Mouse (Mus musculus) midbrain, embryonic 16.5 days (tissue): ENCODE results near the gene Rab38. TPM values are rescaled to one million over a fixed set of nuclear protein-coding genes. Genes with fewer than 3 reads are reported as not detected.
A peak's percentile ranks its signal among the peaks of the same experiment; 100 is the strongest.

ENCODE experiments used
- ATAC-seq: fragments of 200-750 bp; cut with Nextera tagmentation; 2 replicates; pipeline ENCODE4 v1.8.0; 2017; ENCODE audit warnings: moderate TSS enrichment
- H3K27ac ChIP-seq: fragments of 300-500 bp; sonication (generic); 2 replicates; pipeline ENCODE4 v1.5.1; 2014; ENCODE audit warnings: mild to moderate bottlenecking, low read length, mixed read lengths
- H3K27me3 ChIP-seq: fragments of 300-500 bp; sonication (generic); 2 replicates; pipeline ENCODE4 v1.6.1; 2014; ENCODE audit warnings: low read depth, low read length, mixed read lengths; ENCODE audit not compliant: control insufficient read depth, insufficient read depth
- H3K36me3 ChIP-seq: fragments of 300-500 bp; sonication (generic); 2 replicates; pipeline ENCODE4 v1.6.1; 2014; ENCODE audit warnings: mild to moderate bottlenecking, low read length, moderate library complexity, mixed read lengths; ENCODE audit not compliant: control insufficient read depth, insufficient read depth
- H3K4me1 ChIP-seq: fragments of 300-500 bp; sonication (generic); 2 replicates; pipeline ENCODE4 v1.6.1; 2014; ENCODE audit warnings: mild to moderate bottlenecking, low read length, mixed read lengths; ENCODE audit not compliant: control insufficient read depth, insufficient read depth
- H3K4me2 ChIP-seq: fragments of 300-500 bp; sonication (generic); 2 replicates; pipeline ENCODE4 v1.6.1; 2014; ENCODE audit warnings: mild to moderate bottlenecking, low read length, mixed read lengths
- H3K4me3 ChIP-seq: fragments of 300-500 bp; sonication (generic); 2 replicates; pipeline ENCODE4 v1.5.1; 2014; ENCODE audit warnings: low read depth, mild to moderate bottlenecking, low read length, moderate library complexity, mixed read lengths
- H3K9ac ChIP-seq: fragments of 300-500 bp; sonication (generic); 2 replicates; pipeline ENCODE4 v1.6.1; 2014; ENCODE audit warnings: low read depth, low read length, mixed read lengths
- H3K9me3 ChIP-seq: fragments of 300-500 bp; sonication (generic); replicated peaks from 2 replicates; pipeline ENCODE4 v1.6.1; 2014; ENCODE audit warnings: mild to moderate bottlenecking, low read length, mixed read lengths; ENCODE audit not compliant: control insufficient read depth, poor library complexity, severe bottlenecking
- WGBS: fragments of 180-500 bp; shearing (Covaris S2); extraction: QIAGEN DNeasy Blood & Tissue Kit; methylation state at CpG from one replicate; pipeline ENCODE4 v1.1.7; 2014; 5-methylcytosine and 5-hydroxymethylcytosine counted together
- polyA plus RNA-seq: library from polyadenylated mRNA; unstranded; fragments of >200 nt; fragmentation: Nextera tagmentation; extraction: Ambion mirVana; gene quantifications from 2 replicates; pipeline ENCODE4 v1.2.1, GENCODE M21; 2015

Rab38 gene
- polyA plus RNA-seq, 1 experiment from 2014 or later: 1.1 TPM

DNA sequence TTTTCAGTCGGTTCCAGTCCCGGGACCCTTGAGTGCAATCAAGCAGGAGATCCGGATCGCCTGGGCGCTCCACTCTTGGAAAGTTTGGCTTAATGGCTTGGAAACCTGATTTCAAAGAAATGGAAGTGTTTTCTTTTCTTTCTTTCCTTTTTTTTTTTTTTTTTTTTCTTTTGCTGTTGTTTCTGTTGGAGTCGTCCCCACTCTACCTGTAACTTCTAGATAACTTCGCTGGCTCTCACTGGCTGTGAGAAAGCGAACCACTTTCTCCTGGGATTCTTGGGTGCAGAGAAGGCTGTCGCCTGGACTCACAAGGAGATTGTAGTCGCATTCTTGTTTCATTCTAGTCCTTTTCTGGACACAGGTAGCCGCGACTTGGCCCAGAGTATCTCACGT, 615 bp downstream of the Rab38 start:
- peak overlapping the region; percentile 44 for H3K4me3 ChIP-seq
- peak overlapping the region; percentile 86 for H3K4me2 ChIP-seq
- no peak overlapping the region for H3K9ac ChIP-seq
- no peaks in the 10 kb centered on the region for H3K27me3 ChIP-seq
- whole genome bisulfite sequencing: 9% methylated on average over 13 of the region's 13 CpGs
- H3K36me3 ChIP-seq: no peaks in the 10 kb centered on the region
- no peak overlapping the region for H3K27ac ChIP-seq
- no peaks in the 10 kb centered on the region for H3K4me1 ChIP-seq
- ATAC-seq: no peak
- H3K9me3 ChIP-seq: no peaks in the 10 kb centered on the region

DNA sequence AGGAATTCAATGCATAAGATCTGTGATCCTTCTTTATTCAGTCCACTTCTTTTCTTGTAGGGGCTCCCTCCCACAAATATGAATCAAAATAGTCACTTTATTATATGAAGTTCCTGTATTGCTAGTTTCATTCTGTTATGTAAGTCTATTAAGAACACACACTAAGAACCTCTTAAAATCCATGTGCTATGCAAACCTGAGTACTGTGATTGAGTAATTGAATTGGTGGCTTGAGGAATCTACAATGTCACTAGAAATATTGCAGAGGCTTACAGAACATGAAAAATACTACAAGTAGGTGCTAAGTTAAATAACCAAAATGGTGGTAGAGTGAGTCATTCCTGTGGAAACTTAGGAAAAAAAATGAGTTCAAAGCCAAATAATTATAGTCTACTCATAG, 10.2 kb downstream of the Rab38 start:
- Histone ChIP-seq H3K4me1 (no peaks in the 10 kb centered on the region), H3K4me2 (no peak overlapping the region), H3K4me3 (no peak overlapping the region), H3K9ac (no peak overlapping the region), H3K36me3 (no peaks in the 10 kb centered on the region), H3K27me3 (no peaks in the 10 kb centered on the region), H3K9me3 (0 out of 2 replicates have a peak, but pooled peaks cover 2% of the 10 kb centered on the region), H3K27ac (no peak overlapping the region)
- no peak for ATAC-seq

DNA sequence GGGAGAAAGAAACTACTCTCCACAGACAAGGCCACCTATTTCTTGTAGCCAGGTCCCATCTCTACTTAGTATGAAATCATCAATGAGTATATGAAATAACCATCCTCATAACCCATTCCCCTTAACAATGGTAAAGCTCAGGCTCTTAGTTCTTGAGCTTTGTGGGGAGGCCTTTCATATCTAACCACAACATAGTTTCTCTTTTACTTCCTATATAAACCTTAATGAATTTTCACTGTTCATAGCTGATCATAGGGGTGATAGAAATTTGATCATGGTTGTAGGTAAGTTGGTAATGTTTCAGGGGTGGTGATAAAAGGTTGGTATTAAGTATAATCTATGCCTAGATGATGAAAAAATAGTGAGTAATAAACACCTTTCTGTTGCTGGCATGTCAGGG, 12.6 kb downstream of the Rab38 start:
- H3K4me3 ChIP-seq: no peak overlapping the region
- no peak overlapping the region for H3K27ac ChIP-seq
- H3K9me3 ChIP-seq: no peaks in the 10 kb centered on the region
- H3K4me2 ChIP-seq: no peak overlapping the region
- H3K9ac ChIP-seq: no peak overlapping the region
- H3K27me3 ChIP-seq: no peaks in the 10 kb centered on the region
- no peaks in the 10 kb centered on the region for H3K36me3 ChIP-seq
- no peak for ATAC-seq
- no peaks in the 10 kb centered on the region for H3K4me1 ChIP-seq

DNA sequence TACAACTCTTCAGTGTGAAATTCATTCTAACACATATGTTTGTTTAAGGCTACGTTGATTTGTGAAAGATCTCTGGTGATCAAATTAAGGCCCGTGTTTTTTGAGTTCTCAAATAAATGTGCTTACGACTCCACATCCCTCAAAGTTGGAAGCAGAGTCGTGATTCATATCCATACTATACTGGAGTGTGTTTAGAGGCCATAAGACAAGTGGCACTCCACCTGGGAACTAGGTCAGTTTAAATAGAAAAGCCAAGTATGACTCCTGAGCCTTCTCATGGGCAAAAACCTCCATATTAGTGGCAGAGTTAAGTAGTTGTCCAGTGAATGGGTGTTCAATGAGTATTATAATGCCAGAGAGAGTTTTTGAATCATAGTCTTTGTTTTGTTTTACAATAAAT, 13.4 kb downstream of the Rab38 start:
- Histone ChIP-seq H3K27ac (no peak overlapping the region), H3K36me3 (no peaks in the 10 kb centered on the region), H3K27me3 (no peaks in the 10 kb centered on the region), H3K4me3 (no peak overlapping the region), H3K9ac (no peak overlapping the region), H3K9me3 (no peaks in the 10 kb centered on the region), H3K4me2 (no peak overlapping the region), H3K4me1 (no peaks in the 10 kb centered on the region)
- ATAC-seq: no peak
- 84% methylated on average over 4 of the region's 4 CpGs for WGBS

DNA sequence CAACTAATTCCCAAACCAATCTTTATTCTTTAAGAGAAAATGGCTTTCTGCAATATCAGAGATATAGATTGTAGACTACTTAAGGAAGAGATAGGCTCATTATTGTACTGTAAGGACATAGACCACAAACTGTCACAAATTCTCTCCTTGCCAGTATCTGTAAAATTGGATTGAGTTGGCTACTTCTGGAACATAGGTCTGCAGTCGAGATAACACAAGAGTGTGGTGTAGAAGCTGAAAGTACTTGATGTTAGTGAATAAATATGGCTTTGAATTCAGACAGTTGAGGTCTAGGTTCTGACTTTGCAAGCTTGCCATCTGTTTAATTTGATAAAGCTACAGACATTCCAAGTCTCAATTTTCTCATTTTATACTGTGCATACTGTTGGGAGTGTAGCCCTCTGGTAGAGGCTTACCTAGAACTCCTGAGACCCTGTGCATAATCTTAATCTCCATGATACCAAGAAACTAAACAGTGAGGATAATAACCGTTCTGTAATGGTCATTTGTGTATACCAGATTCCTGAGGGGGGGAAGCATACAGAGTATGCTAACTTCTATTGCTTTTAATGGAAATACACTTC, 15.3 kb downstream of the Rab38 start:
- Histone ChIP-seq H3K27me3 (no peaks in the 10 kb centered on the region), H3K4me2 (no peak overlapping the region), H3K36me3 (no peaks in the 10 kb centered on the region), H3K27ac (no peak overlapping the region), H3K4me3 (no peak overlapping the region), H3K9me3 (no peaks in the 10 kb centered on the region), H3K9ac (no peak overlapping the region), H3K4me1 (no peaks in the 10 kb centered on the region)
- ATAC-seq: no peak
- WGBS: 85% methylated on average over 2 of the region's 2 CpGs

DNA sequence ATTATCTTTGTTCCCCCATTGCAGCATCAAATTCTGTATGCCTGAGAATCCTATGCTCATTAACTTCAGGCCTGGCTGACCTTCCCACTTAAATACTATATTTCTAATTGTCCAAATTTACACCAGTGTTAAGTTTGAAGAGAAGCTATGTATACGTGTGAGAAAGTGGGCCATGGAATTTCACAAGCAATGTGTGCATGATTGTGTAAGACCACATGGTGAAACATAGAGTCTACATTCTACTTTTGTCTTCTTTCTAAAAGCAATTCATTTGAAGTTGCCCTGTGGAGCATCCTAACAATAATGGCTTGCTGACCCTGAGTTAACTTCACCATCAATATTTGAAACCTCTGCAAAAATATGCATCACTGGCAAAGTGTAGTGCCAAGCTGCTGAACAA, 23.2 kb downstream of the Rab38 start:
- no peak for ATAC-seq
- H3K4me2 ChIP-seq: no peak overlapping the region
- 80% methylated on average over 1 of the region's 1 CpGs for WGBS
- no peak overlapping the region for H3K9ac ChIP-seq
- no peaks in the 10 kb centered on the region for H3K9me3 ChIP-seq
- no peaks in the 10 kb centered on the region for H3K36me3 ChIP-seq
- no peak overlapping the region for H3K27ac ChIP-seq
- no peaks in the 10 kb centered on the region for H3K27me3 ChIP-seq
- H3K4me1 ChIP-seq: no peaks in the 10 kb centered on the region
- H3K4me3 ChIP-seq: no peak overlapping the region

DNA sequence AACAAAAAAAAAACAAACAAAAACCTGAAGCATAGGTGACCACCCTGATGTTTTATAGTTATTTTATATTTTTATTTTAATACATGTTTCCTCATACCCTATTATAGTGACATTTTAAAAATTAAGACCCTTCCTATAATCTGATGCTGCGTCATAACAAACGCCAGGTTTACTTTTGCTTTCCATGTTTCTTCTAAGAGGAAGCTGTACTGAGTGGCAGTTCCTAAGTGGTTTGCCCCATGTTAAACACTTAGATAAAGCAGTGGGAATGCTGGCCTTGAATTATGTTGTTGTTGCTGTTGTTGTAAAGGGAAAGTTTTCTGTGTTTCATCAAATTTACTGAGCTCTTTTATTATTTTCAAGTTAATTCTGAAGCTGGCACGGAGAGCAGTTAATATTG, 27.8 kb downstream of the Rab38 start:
- no peak overlapping the region for H3K27ac ChIP-seq
- no peaks in the 10 kb centered on the region for H3K9me3 ChIP-seq
- no peaks in the 10 kb centered on the region for H3K4me1 ChIP-seq
- H3K4me3 ChIP-seq: no peak overlapping the region
- 88% methylated on average over 3 of the region's 3 CpGs for WGBS
- no peak for ATAC-seq
- H3K9ac ChIP-seq: no peak overlapping the region
- H3K4me2 ChIP-seq: no peak overlapping the region
- no peaks in the 10 kb centered on the region for H3K36me3 ChIP-seq
- no peaks in the 10 kb centered on the region for H3K27me3 ChIP-seq

DNA sequence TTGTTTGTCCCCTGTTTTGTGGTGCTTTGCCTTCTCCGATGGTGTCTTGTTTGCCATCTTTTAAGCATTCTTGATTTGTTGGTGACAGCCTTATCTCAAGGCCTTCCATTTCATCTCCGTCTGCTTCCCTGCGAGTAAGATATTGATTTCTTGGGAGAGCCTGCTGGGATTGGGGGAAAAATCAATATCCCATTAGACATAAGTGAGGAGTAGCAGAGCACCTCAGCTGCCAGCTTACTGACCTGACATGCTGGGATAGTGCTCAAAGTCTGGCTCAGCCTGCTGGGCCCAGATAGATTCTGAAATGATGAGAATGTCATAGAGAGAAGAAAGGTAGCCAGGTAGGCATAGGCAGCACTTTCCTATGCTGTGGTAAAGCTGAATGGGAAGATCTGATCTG, 37.7 kb downstream of the Rab38 start:
- Histone ChIP-seq H3K4me2 (no peak overlapping the region), H3K27me3 (no peaks in the 10 kb centered on the region), H3K4me1 (no peaks in the 10 kb centered on the region), H3K4me3 (no peak overlapping the region), H3K27ac (no peak overlapping the region), H3K9me3 (no peaks in the 10 kb centered on the region), H3K9ac (no peak overlapping the region), H3K36me3 (no peaks in the 10 kb centered on the region)
- WGBS: 66% methylated on average over 3 of the region's 3 CpGs
- ATAC-seq: no peak

DNA sequence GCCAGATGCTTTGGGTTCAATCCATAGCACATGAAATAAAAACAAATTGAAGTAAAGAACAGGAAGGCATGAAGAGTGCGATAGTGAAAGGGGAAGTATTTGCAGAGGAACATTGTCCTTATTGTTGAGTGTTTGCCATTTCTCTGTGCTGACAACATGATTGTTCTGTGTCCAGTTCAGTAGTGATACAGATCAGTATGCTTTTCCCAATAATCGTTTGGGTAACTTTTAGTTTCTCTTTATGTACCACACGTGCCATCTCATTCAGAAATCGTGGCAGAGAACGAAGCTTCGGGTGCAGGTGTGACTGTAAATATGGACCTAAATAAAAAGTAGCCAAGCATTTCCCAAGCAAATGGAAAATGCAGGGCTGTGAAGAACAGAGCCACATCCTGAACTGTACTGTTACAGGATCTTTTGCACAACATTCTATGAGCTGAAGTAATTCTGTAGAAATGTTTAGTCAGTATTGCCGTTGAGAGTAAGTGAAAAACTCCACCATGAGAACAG, 52.1 kb downstream of the Rab38 start:
- no peak overlapping the region for H3K4me3 ChIP-seq
- no peaks in the 10 kb centered on the region for H3K27me3 ChIP-seq
- no peak overlapping the region for H3K27ac ChIP-seq
- H3K36me3 ChIP-seq: no peaks in the 10 kb centered on the region
- H3K9me3 ChIP-seq: no peaks in the 10 kb centered on the region
- ATAC-seq: no peak
- WGBS: 89% methylated on average over 7 of the region's 7 CpGs
- no peak overlapping the region for H3K9ac ChIP-seq
- H3K4me2 ChIP-seq: no peak overlapping the region
- no peaks in the 10 kb centered on the region for H3K4me1 ChIP-seq
